Mouse (Mus musculus) kidney, embryonic 14.5 days (tissue): ENCODE data around the gene Pard3. TPM values are rescaled to one million over a fixed set of nuclear protein-coding genes. Genes with fewer than 3 reads are reported as not detected.

Experiments used
- ATAC-seq: fragments of 200-750 bp; cut with Nextera tagmentation; 2 replicates; pipeline ENCODE4 v1.8.0; 2017; ENCODE audit warnings: moderate number of reproducible peaks, mild to moderate bottlenecking, moderate TSS enrichment, moderate library complexity; ENCODE audit not compliant: low FRiP score, low TSS enrichment
- H3K27ac ChIP-seq: fragments of 300-500 bp; sonication (generic); 2 replicates; pipeline ENCODE4 v1.5.1; 2014; ENCODE audit warnings: low read depth, mild to moderate bottlenecking, low read length, moderate library complexity, mixed read lengths
- H3K27me3 ChIP-seq: fragments of 300-500 bp; sonication (generic); 2 replicates; pipeline ENCODE4 v1.6.1; 2014; ENCODE audit warnings: mild to moderate bottlenecking, low read length; ENCODE audit not compliant: control insufficient read depth, insufficient read depth
- H3K36me3 ChIP-seq: fragments of 300-500 bp; sonication (generic); 2 replicates; pipeline ENCODE4 v1.6.1; 2014; ENCODE audit warnings: low read length, mixed read lengths; ENCODE audit not compliant: control insufficient read depth, insufficient read depth
- H3K4me1 ChIP-seq: fragments of 300-500 bp; sonication (generic); 2 replicates; pipeline ENCODE4 v1.6.1; 2014; ENCODE audit warnings: low read length, mixed read lengths; ENCODE audit not compliant: control insufficient read depth, insufficient read depth
- H3K4me2 ChIP-seq: fragments of 300-500 bp; sonication (generic); replicated peaks from 2 replicates; pipeline ENCODE4 v1.6.1; 2014; ENCODE audit warnings: low read depth, mild to moderate bottlenecking, low read length
- H3K4me3 ChIP-seq: fragments of 300-500 bp; sonication (generic); 2 replicates; pipeline ENCODE4 v1.5.1; 2014; ENCODE audit warnings: mild to moderate bottlenecking, low read length
- H3K9ac ChIP-seq: fragments of 300-500 bp; sonication (generic); 2 replicates; pipeline ENCODE4 v1.6.1; 2014; ENCODE audit warnings: low read depth, mild to moderate bottlenecking, low read length, moderate library complexity
- H3K9me3 ChIP-seq: fragments of 300-500 bp; sonication (generic); 2 replicates; pipeline ENCODE4 v1.6.1; 2016; ENCODE audit warnings: low read length; ENCODE audit not compliant: control insufficient read depth
- WGBS: fragments of 180-500 bp; shearing (Covaris S2); extraction: QIAGEN DNeasy Blood & Tissue Kit; methylation state at CpG from one replicate; pipeline ENCODE4 v1.1.7; 2014; 5-methylcytosine and 5-hydroxymethylcytosine counted together
- polyA plus RNA-seq: library from polyadenylated mRNA; unstranded; fragments of >200 nt; fragmentation: Nextera tagmentation; extraction: Ambion mirVana; gene quantifications from 2 replicates; pipeline ENCODE4 v1.2.1, GENCODE M21; 2014

Gene Pard3
- polyA plus RNA-seq, 1 experiment from 2014 or later: 36.9 TPM

DNA sequence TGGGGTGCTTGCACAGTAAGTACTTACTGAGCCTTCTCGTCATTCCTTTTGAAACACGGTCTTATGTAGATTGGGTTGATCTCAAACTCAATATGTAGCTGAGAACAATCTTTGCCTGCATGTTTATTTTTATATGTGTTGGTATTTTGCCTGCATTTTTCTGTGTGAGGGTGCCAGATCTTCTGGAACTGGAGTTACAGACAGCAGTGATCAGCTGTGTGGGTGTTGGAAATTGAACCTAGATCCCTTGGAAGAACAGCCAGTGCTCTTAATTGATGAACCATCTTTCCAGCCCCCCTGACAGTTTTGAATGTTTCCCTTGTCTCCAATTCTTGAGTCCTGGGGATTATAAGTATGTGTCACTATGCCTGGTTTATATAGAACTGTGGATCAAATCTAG lies 4.9 kb upstream of the Pard3 start:
- no peaks in the 10 kb centered on the region for H3K27me3 ChIP-seq
- H3K4me2 ChIP-seq: no peak overlapping the region
- no peak for ATAC-seq
- no peak overlapping the region for H3K27ac ChIP-seq
- no peak overlapping the region for H3K9ac ChIP-seq
- 92% methylated on average over 2 of the region's 2 CpGs for WGBS
- peaks cover 10% of the 10 kb centered on the region for H3K4me1 ChIP-seq
- no peaks in the 10 kb centered on the region for H3K36me3 ChIP-seq
- no peak overlapping the region for H3K4me3 ChIP-seq
- H3K9me3 ChIP-seq: no peaks in the 10 kb centered on the region

DNA sequence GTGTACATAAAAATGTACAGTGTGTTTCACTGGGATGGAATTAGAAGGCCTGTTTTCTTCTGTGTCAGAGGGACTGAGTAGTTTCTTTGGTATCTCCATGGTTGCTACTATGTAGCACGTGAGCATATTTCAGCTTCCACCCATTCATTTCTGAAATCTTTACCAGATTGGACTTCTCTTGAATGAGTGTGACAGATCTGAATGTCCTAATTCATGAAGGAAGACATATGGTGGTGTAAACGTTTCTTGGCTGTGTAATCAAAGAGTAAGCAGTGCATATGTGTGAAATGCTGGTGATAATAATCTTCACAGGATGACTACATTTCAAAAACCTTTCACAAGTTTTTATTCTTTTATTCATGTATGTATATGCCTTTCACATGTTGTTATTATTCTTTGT lies 3.9 kb upstream of the Pard3 start:
- Histone ChIP-seq H3K4me3 (no peak overlapping the region), H3K9me3 (no peaks in the 10 kb centered on the region), H3K27me3 (no peaks in the 10 kb centered on the region), H3K4me2 (no peak overlapping the region), H3K27ac (no peak overlapping the region), H3K9ac (no peak overlapping the region), H3K4me1 (peaks cover 10% of the 10 kb centered on the region), H3K36me3 (no peaks in the 10 kb centered on the region)
- 60% methylated on average over 2 of the region's 2 CpGs for WGBS
- no peak for ATAC-seq

DNA sequence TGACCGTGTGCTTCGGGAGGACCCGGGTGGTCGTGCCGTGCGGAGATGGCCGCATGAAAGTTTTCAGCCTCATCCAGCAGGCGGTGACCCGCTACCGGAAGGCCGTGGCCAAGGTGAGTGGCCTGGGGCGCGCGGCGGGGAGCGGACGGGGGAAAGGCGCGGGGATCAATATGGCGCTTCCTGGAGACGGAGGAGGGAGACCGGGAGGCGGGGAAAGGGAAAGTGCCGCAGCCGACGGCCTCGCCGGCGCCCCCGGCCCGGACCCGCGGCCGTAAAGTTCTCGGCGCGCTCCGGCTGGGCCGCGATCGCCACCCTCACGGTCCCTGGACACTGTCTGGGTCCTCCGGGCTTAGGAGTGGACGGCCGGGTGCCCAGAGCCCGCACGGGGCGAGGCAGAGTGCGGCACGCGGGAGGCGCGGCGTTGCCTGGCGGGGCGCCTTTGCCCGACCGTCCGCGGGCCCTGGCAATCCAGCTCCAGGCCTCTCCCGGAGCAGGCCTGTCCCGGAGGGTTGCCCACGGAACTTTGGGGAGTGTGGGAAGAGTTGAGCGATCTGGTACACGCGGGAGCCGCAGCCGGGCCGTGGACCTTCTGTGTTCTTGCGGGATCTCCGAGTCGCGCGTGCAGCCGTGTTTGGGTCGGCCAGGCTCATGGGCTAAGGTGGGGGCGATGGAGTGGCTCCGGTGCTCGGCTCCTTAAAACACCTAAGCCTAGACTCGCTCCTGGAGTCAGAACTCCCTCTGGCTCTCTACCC lies 844 bp downstream of the Pard3 start:
- Histone ChIP-seq H3K4me1 (peaks cover 17% of the 10 kb centered on the region; the same call in 1 of the 2 replicates), H3K9me3 (no peaks in the 10 kb centered on the region), H3K36me3 (no peaks in the 10 kb centered on the region), H3K4me3 (peak overlapping the region; percentile 96), H3K27me3 (no peaks in the 10 kb centered on the region), H3K9ac (peak overlapping the region; percentile 98), H3K27ac (peak overlapping the region; percentile 98), H3K4me2 (peak overlapping the region; percentile 75)
- WGBS: under 1% methylated on average over 76 of the region's 80 CpGs
- peak; percentile 67 for ATAC-seq

DNA sequence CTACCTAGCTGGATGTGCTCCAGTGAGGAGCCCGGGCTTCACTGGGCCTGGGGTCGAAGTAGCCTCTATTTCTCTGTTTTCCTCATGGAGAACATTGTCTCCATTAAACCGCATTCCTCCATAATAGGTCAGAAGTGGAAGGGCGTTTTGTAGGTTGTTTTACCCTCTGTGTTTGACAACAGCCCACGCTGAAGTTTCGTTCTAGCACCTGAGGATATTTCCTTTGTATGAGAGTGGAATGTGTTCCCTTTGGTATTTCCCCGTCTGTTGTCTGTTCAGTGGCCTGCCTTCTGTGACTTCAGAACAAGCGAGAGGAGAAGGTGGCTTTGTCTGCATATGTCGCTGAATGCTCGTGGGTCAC lies 1.4 kb downstream of the Pard3 start:
- Histone ChIP-seq H3K4me3 (peak overlapping the region; percentile 96), H3K9me3 (no peaks in the 10 kb centered on the region), H3K4me1 (peaks cover 17% of the 10 kb centered on the region; the same call in 1 of the 2 replicates), H3K36me3 (no peaks in the 10 kb centered on the region), H3K4me2 (peak overlapping the region; percentile 75), H3K27ac (peak overlapping the region; percentile 98; the same call in 1 of the 2 replicates), H3K9ac (peak overlapping the region; percentile 98), H3K27me3 (no peaks in the 10 kb centered on the region)
- no peak for ATAC-seq
- 5% methylated on average over 10 of the region's 10 CpGs for WGBS

DNA sequence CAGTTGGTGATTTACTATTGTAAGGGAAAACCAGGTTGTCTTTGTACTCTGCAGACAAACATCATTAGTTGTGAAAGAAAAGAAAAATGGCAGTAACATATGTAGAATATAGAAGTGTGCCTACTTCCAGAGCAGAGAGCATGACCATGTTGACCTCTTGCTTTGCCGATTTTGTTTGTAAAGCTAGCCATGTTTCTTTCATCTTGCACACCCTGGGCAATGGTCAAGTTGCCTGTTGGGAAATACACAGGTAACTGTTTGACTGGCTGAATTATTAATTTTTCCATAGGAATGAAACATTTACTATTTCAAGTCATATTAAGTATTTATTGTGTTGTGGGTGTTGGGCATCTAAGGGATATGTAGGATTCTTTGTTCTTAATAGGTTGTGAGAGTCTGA lies 2.1 kb downstream of the Pard3 start:
- Histone ChIP-seq H3K27me3 (no peaks in the 10 kb centered on the region), H3K9ac (peak overlapping the region; percentile 98; the same call in 1 of the 2 replicates), H3K4me2 (peak overlapping the region; percentile 75), H3K4me3 (peak overlapping the region; percentile 96; the same call in 1 of the 2 replicates), H3K9me3 (no peaks in the 10 kb centered on the region), H3K36me3 (no peaks in the 10 kb centered on the region), H3K27ac (no peak overlapping the region), H3K4me1 (peaks cover 17% of the 10 kb centered on the region; the same call in 1 of the 2 replicates)
- ATAC-seq: no peak
- WGBS: 35% methylated on average over 1 of the region's 1 CpGs

DNA sequence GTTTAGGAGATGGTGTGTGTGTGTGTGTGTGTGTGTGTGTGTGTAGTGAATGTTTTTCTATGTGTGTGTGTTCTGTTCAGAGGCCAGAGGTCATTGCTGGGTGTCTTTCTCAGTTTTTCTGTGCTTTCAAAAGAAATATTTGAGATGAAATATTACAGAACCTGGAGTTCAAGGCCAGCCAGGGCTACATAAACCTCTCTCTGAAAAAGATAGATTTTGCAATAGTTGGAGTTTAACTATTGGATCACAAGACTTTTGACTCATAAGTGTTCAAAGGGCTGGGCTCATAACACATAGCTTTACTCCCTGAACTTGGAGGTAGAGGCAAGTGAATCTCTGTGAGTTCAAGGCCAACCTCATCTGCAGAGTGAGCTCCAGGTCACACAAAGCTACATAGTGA lies 2.8 kb downstream of the Pard3 start:
- Histone ChIP-seq H3K27ac (no peak overlapping the region), H3K4me3 (no peak overlapping the region), H3K27me3 (no peaks in the 10 kb centered on the region), H3K9me3 (no peaks in the 10 kb centered on the region), H3K9ac (no peak overlapping the region), H3K36me3 (no peaks in the 10 kb centered on the region), H3K4me2 (no peak overlapping the region), H3K4me1 (peaks cover 17% of the 10 kb centered on the region; the same call in 1 of the 2 replicates)
- no peak for ATAC-seq

DNA sequence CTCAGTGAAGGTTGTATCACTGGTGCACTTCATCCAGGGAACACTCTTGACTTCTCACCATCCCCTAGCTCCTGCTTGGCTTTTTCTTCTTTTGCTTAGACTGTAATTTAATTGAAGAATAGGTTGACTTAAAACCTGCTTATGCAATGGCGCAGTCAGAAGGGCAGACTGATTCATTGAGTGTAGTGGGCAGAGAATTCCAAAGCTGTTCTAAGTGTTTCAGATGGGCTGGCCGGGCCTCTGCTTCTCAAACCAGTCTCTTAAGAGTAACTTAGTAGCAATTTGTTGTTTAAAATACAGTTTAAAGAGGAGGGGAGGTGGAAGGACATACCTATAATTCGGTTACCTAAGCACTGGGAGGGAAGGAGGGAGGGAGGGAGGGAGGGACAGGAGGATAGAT lies 5.0 kb downstream of the Pard3 start:
- Histone ChIP-seq H3K9me3 (no peaks in the 10 kb centered on the region), H3K27ac (no peak overlapping the region), H3K36me3 (no peaks in the 10 kb centered on the region), H3K9ac (no peak overlapping the region), H3K4me3 (no peak overlapping the region), H3K27me3 (no peaks in the 10 kb centered on the region), H3K4me1 (peaks cover 11% of the 10 kb centered on the region; the same call in 1 of the 2 replicates), H3K4me2 (no peak overlapping the region)
- ATAC-seq: no peak
- 86% methylated on average over 3 of the region's 3 CpGs for WGBS

DNA sequence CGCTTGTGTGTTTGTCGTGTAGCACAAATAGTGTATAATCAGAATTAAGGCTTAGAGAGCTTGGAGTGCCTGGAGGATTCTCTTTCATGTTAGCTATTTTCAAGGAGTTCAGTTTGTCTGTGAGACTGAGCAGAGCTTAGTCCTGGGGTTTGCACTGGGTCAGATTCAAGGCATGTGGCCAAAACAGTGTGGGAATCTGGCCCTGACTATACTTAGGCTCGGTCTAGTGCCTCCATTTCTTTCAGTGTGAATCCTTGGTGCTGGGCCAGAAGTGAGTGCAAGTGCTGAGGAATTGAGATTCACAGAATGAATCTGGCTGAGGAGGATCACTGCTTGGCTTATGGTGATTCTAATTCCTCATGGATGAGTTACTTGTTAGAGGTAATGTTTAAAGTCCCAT lies 6.5 kb downstream of the Pard3 start:
- WGBS: 65% methylated on average over 3 of the region's 3 CpGs
- Histone ChIP-seq H3K4me3 (no peak overlapping the region), H3K27me3 (no peaks in the 10 kb centered on the region), H3K9me3 (no peaks in the 10 kb centered on the region), H3K9ac (no peak overlapping the region), H3K4me2 (no peak overlapping the region), H3K27ac (no peak overlapping the region), H3K36me3 (no peaks in the 10 kb centered on the region), H3K4me1 (peaks cover 10% of the 10 kb centered on the region; the same call in 1 of the 2 replicates)
- no peak for ATAC-seq

DNA sequence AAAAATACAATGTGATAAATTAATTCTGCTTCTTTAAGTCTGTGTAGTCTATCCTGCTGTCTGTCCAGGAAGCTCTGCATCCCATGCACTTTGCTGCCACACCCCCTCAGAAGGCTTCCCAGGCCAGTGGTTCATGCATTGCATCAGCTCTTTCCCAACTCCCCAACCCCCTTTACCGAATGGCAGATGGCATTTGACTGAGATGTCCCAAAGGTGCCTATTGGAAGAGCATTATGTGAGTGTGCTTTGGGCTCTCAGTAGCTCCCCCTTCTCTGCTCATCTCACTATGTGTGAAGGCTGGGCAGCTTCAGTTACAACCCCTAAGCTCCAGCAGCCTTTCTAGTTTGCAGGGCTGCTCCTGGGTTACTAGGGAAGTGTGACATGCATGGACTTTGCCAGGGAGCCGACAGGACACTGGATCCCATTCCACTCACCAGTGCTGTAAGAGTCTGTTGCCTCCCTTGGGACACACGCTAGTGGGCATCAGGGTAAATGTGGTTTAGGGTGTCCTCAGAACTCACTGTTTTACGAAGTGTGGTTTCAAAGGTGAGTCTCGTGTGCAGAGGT lies 9.4 kb downstream of the Pard3 start:
- ATAC-seq: no peak
- no peak overlapping the region for H3K9ac ChIP-seq
- 45% methylated on average over 5 of the region's 5 CpGs for WGBS
- no peak overlapping the region for H3K4me3 ChIP-seq
- no peak overlapping the region for H3K4me2 ChIP-seq
- H3K27ac ChIP-seq: no peak overlapping the region
- peaks cover 15% of the 10 kb centered on the region; the same call in 1 of the 2 replicates for H3K4me1 ChIP-seq
- H3K27me3 ChIP-seq: no peaks in the 10 kb centered on the region
- H3K9me3 ChIP-seq: no peaks in the 10 kb centered on the region
- no peaks in the 10 kb centered on the region for H3K36me3 ChIP-seq
